Mouse (Mus musculus) sigmoid colon, adult 10 weeks (tissue): ENCODE measurements around the gene Adap1. TPM values are rescaled to one million over a fixed set of nuclear protein-coding genes. Genes with fewer than 3 reads are reported as not detected.

Experiments used
- polyA plus RNA-seq: library from polyadenylated mRNA; stranded (reverse); fragments of 350-450 nt; fragmentation: Illumina TruSeq; extraction: RNeasy Lipid Tissue Mini Kit (QIAGEN cat#74804); gene quantifications from one replicate; pipeline ENCODE4 v1.2.3, GENCODE M21; 2014; ENCODE audit warnings: low read depth, low replicate concordance

Adap1 gene
- not detected for polyA plus RNA-seq

DNA sequence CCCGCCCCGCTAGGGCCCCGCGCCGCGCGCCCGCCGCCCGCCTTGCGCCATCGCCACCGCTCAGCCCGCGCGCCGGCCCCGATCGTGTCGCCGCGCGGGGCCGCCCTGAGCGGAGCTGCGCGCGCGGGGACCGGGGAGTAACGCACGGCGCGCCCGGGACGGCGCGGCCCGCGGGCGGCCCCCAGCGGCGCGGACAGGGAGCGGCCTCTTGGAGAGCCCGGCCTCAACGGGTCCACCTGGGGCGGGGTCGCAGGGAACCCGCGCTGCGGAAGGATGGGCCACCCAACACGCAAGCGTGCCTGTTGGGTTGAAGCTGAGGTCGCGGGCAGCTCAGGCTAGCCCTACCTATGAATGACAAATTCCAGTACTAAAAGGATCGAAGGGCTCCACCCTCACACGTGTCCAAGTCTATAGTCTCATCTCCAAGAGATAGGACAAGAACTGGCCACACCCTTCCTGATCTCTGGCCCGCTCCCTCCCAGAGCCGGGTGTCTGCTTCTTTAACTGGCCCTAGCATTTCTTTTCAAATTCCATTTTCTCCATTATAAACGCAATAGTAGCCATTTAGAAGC is at the start of gene Adap1:
Gene Adap1 (minus strand): TSS at position 228 of the 572 bp plus-strand sequence.

DNA sequence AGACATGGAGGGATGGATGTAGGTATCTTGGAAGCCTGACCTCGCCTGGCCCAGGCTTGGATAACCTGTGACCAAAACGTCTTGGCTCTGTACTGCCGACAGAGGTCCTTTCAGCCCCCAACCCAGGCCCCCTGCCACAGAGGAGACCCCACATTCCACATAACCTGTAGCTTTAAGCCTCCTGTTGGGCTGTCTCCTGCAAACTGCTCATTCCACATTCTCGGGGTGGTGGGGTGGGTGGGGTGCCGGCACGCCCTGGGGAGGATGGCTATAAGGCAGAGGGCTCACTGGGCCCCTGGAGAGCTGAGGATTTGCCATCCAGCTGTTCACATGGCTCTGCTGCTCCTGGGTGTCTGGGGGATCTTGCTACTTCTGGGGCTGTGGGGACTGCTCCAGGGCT is 26.9 kb upstream of the Adap1 start, which contains the start of gene Cyp2w1:
Gene Cyp2w1 (plus strand): TSS at position 301 of the 400 bp plus-strand sequence.

DNA sequence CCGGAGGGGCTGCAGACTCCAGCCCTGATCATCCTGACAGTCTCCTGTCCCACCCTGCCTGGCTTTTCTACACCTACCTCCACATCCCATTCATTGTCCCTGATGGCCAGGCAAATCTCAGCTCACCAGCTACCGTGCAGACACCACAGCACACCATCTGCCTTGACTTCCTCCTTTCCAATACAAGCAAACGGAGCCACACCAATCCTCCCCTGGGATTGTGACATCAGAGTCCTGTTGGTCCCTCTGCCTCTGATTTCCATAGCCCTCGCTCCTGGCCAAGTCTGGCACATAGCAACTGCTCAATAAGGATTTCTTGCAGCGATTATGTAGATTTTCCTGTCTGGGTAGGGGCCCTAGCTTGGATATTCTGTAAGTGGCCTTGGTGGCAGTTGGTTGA is 25.7 kb upstream of the Adap1 start, which contains the start of gene Cox19:
Gene Cox19 (minus strand): TSS at position 285 of the 400 bp plus-strand sequence.

DNA sequence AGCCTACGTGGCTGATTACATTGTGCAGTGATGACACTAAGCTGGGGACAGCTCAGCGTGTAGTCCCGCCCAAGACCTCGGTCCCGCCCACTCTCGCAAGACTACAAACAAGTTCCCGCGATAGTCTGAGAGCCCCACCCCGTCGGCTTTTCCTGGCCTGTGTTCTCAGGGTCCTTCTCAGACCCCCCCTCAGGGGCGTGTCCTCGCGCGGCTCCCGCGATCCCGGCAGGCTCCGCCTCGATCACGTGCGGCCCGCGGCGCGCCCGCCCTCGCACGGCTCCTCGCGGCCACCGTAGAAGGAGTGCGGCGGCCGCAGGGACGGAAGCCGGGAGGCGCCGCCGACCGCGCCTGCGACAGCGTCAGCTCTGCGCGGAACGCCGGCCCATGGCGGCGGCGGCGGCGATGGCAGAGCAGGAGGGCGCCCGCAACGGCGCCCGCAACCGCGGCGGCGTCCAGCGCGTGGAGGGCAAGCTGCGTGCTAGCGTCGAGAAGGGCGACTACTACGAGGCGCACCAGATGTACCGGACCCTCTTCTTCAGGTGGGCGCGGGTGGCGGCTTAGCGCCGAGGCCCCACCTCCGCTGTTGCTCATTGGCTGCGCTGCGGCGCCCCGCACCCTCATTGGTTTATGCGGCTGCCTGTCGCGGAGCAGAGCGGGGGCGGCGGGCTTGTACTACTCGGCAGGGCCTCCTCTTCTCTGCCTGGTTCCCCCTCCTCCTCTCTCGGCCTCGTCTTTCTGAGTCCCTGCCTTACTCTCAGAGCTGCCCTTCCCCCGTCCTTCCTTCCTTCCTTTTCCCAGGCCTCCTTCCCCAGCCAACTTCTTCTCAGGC is 73.1 kb downstream of the Adap1 start, which contains the start of gene Get4:
Gene Get4 (plus strand): TSS at position 244 of the 829 bp plus-strand sequence.

Other genes with a start within 250 kb of the Adap1 start
- 2.9 TPM for gene Prkar1b, start 175.6 kb downstream of the Adap1 start, polyA plus RNA-seq
- gene Dnaaf5, start 175.4 kb downstream of the Adap1 start, polyA plus RNA-seq: 2.7 TPM
- 23.5 TPM for gene Sun1, start 125.0 kb downstream of the Adap1 start, polyA plus RNA-seq
- 7.7 TPM for gene Get4, start 73.3 kb downstream of the Adap1 start, polyA plus RNA-seq
- gene Cox19, start 25.8 kb upstream of the Adap1 start, polyA plus RNA-seq: 11.8 TPM
- gene Cyp2w1, start 27.0 kb upstream of the Adap1 start, polyA plus RNA-seq: not detected
- 1.0 TPM for gene Gpr146, start 52.1 kb upstream of the Adap1 start, polyA plus RNA-seq
- gene C130050O18Rik, start 79.7 kb upstream of the Adap1 start, polyA plus RNA-seq: not detected
- gene Gper1, start 97.5 kb upstream of the Adap1 start, polyA plus RNA-seq: not detected
- gene 3110082I17Rik, start 134.9 kb upstream of the Adap1 start, polyA plus RNA-seq: 0.76 TPM
- gene Zfand2a, start 158.9 kb upstream of the Adap1 start, polyA plus RNA-seq: 12.1 TPM
- gene Uncx, start 217.9 kb upstream of the Adap1 start, polyA plus RNA-seq: not detected